Mouse (Mus musculus) left cerebral cortex, adult 11 months (tissue): ENCODE measurements around the gene St3gal4.

Experiments used
- DNase-seq: peaks from one replicate; pipeline ENCODE4 v3.0.0; 2022; ENCODE audit warnings: low spot score

St3gal4 gene

DNA sequence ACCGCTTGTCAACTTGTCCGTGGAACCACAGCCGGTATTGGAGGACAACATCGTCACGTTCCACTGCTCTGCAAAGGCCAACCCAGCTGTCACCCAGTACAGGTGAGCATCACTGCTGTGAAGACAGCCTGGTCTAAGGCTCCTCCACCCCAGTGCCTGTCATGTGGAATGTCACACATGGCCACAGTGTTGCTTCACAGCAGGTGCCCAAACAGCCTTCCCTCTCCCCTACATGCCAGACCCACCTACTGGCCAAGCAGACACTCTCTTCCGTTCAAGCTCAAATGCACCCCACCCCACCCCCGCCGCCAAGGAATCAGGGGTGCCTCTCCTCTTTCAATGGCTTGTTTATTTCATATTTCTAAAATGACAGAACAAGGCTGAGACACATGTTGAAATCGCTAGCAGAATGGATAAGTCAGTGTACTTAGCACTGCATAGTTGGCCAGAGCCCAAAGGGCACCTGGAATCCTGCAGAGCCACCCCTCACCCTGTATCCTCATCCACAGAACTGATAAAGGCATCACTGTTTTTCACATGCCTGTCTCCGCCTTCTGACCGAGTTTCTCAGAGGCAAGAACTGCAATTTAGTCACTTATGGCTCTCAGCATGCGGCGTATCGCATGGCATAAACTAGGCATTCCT, 111.2 kb downstream of the St3gal4 start:
- no peak for DNase-seq

DNA sequence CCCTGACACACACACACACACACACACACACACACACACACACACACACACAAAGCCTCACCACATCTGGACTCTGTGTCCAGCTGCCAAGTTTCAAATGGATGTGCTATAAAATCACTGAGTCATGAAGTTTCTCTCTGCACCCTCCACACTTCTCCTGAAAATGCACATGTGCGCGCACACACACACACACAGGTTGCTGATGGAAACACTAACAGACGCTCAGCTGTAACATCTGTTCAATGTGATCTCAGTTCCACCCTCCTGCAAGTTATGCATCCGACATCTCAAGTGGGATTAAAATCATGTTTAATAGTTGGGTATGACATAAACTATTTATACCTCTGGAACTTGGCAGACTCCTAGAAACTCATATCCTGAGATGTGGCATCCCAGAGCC, 115.0 kb downstream of the St3gal4 start:
- DNase-seq, result no peak

DNA sequence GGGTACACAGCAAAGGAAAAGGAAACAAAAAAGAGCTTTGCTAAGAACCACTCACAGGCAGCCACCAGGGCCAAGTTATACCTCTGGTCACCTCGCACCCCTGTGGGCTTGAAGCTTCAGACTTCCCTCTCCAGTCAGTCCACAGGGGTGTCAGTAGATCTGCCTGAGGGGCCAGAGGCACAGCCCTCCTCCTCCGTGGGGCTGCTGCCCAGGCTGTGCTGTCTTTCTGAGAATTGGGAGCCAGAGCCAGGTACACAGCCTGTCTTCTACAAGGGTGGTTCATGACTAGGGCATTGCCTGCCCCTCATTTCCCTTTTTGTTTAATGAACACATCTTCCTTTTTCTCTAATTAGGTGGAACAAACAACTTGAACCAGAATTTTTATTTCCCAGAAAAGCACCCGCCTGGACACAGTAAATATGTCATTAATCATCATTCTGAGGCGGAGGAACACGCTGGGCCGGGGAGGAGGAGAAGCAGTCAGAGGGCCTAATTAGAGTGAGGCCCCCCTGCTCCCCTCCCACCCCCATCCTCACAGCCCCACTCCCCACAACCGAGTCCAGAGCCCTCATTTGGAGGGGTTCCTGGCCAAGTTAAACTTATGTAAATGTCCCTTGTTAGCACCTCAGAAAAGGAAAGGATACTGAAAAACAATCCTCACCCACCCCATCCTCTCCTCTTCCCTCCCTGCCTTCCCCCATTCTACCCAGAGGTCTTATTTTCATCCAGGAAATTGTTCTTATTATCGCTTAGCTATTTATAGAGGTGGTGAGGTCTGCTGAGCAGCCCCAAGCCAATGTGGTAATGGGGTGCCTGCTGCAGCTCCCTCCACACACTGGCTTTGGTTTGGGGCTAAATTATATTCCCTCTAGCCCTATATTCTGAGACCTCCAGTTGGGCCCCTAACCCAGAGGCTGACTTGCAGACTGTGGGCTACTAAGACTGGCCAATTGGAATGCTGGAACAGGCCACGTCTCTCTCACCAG, 120.9 kb downstream of the St3gal4 start:
- no peak for DNase-seq
